Mouse (Mus musculus): ENCODE results near the gene Igfbp5. TPM values are rescaled to one million over a fixed set of nuclear protein-coding genes. Genes with fewer than 3 reads are reported as not detected.

Gene Igfbp5
- total RNA-seq, 2 experiments from 2014 or later: 111 to 142 TPM

- no peak for DNase-seq (ENCODE audit: low spot score in 2 of 2)
These were observed 60.9 kb downstream of the Igfbp5 start for GRCm38 (mm10) chr1:72813639-72814403.

GRCm38 (mm10) chr1:72813089-72813638 is 61.5 kb downstream of the Igfbp5 start:
- DNase-seq (ENCODE audit: low spot score in 2 of 2): no peak

GRCm38 (mm10) chr1:72811061-72811460 is 63.6 kb downstream of the Igfbp5 start:
- DNase-seq (ENCODE audit: low spot score in 2 of 2): no peak

GRCm38 (mm10) chr1:72809951-72810675 is 64.6 kb downstream of the Igfbp5 start:
- DNase-seq (ENCODE audit: low spot score in 2 of 2): no peak

GRCm38 (mm10) chr1:72809304-72809703 is 65.4 kb downstream of the Igfbp5 start:
- no peak for DNase-seq (ENCODE audit: low spot score in 2 of 2)

Other genes starting within 250 kb of the Igfbp5 start
- gene Ankar, start 174.3 kb downstream of the Igfbp5 start, total RNA-seq (2021): not detected
- 1,000 to 10,000 TPM; 1,443 to 1,504 TPM for gene Rpl37a, start 163.6 kb downstream of the Igfbp5 start, total RNA-seq (2021)
- gene Igfbp2, start 50.4 kb downstream of the Igfbp5 start, total RNA-seq (2021): 100 to 1,000 TPM in 1 of 2 experiments, 10 to 100 TPM in 1; 26.7 to 306 TPM
- not detected for gene Tnp1, start 141.0 kb upstream of the Igfbp5 start, total RNA-seq (2021)

Measured in adrenal gland, postnatal 4 days (tissue).